ENCODE assay signal across 8 mouse cellular contexts in the genomic region with DNA sequence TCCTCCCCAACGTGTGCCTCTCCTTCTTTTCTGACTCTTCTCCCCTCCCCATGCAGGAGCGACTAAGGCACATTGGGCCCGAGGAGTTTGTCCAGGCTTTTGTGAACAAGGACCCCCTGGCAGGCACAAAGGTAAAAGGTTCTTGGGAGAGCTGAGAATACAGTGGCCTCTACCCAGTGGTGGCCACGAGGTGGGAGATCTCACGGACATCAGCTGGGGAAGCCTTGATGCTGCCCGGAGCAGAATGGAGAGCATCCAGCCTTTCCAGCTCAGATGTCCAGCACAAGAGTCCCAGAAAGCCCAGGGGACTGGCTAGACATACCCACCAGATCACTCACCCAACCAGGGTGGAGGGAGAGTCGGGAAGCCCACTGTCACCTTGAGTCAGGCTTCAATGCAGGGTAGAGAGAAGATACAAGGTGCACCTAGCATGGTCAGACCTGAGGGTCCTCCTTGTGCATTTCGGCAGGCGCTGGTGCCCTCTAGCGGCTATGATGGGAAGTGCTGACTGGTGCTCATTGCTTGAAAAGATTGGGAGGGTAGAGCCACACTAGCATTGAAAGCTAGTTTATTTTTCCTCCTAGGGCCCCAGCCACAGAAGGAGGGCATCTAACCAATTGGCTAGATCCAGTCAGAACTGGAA. TPM values are rescaled to one million over a fixed set of nuclear protein-coding genes. Genes with fewer than 3 reads are reported as not detected.
DNase-seq lines count a peak whose midpoint lies in the region; ATAC-seq and TF ChIP-seq lines count a peak whose summit lies in the region.

No protein-coding gene starts in this region.

- no peaks in the 10 kb centered on the region for H3K9me3 ChIP-seq in G1E (replicated peaks)

- H3K27me3 ChIP-seq in G1E (ENCODE audit: insufficient read depth, low read length), result peaks cover 27% of the 10 kb centered on the region

- peak; percentile 77 for DNase-seq in B cell, adult 2 months
- peak; percentile 47 for DNase-seq in G1E (ENCODE audit: low spot score)
- peak; percentile 91 to 93 for DNase-seq in cerebellum, postnatal 10 days
- peak; percentile 69 to 70 for DNase-seq in frontal cortex, postnatal 36 days (ENCODE audit: low spot score in 2 of 2)
- DNase-seq in kidney, postnatal 14 days, result peak; percentile 55
- peak; percentile 68 for DNase-seq in lung, postnatal 10 days
- peak; percentile 61 for DNase-seq in ovary, postnatal 36 days (ENCODE audit: low spot score)
- DNase-seq in urinary bladder, postnatal 36 days (ENCODE audit: low spot score in 2 of 2), result peak; percentile 30 to 38

- ATAC-seq in G1E (ENCODE audit: extremely low read depth, insufficient number of reproducible peaks, low FRiP score, poor library complexity, severe bottlenecking), result no peak

- H3K4me3 ChIP-seq in G1E (ENCODE audit: low read depth, low read length), result no peak overlapping the region

- H3K36me3 ChIP-seq in G1E (replicated peaks), result no peaks in the 10 kb centered on the region

- peak; percentile 98 for TF ChIP-seq CTCF in G1E (IDR thresholded peaks at IDR 0.05; ENCODE audit: low read depth, low read length)

- peaks cover 56% of the 10 kb centered on the region for H3K4me1 ChIP-seq in G1E (ENCODE audit: insufficient read depth, low read depth, low read length)

RNA-seq across cellular contexts. Expression of a gene that starts 59.6 kb away (rescaled TPM):
- total RNA-seq in G1E (2014; fragmentation: Nextera tagmentation) (not detected in 2 replicates), G1E (2017) (0.05 and 0.06 TPM in 2 replicates)
- not detected in 2 replicates for polyA plus RNA-seq in G1E (2012)

Comparison
In these comparisons a context has a peak if more than half of its experiments do, and no peak if none do; other contexts are left out.
1. DNase-seq: peak in every context shown above with its lines; median percentile 92 in cerebellum, postnatal 10 days; 77 in B cell, adult 2 months; 70 in frontal cortex, postnatal 36 days; 68 in lung, postnatal 10 days; 61 in ovary, postnatal 36 days; 55 in kidney, postnatal 14 days; 47 in G1E; 34 in urinary bladder, postnatal 36 days.